Mouse (Mus musculus) megakaryocyte, embryonic 14.5 days (primary cell): Measurements from ENCODE around the gene Kcne1l.

Experiments
- FLI1 ChIP-seq: IDR thresholded peaks from 2 replicates; pipeline ENCODE4 v1.6.1; 2012; ENCODE audit warnings: low read length, inconsistent platforms, mixed read lengths
- GATA1 ChIP-seq: IDR thresholded peaks from 3 replicates; pipeline ENCODE4 v1.6.1; 2012; ENCODE audit warnings: mixed read lengths, low read length, inconsistent platforms, borderline replicate concordance

- TF ChIP-seq GATA1 (no peak), FLI1 (no peak)
Measured at GRCm38 (mm10) chrX:142325760-142326159, 19.7 kb upstream of the Kcne1l start.
